Comparison of ENCODE assay signal across 9 mouse cellular contexts in the genomic region with DNA sequence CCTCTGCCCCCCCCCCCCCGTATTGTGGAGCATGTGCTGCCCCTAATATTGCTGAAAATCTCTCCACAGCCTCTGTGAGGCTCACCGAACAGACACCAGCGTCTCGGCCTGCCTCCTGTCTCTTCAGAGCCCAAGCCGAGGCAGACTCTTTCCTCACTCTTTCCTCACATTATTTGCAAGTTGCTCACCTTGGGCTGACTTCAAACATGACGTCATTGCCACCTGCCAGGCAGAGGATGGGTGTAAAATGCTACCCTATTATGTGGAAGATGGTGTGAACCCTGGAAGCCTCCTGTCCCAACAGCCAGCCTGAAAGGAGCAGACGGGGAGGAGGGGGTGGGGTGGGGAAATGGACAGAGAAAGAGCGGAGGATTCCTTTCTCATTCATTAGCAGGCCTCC.
DNase-seq lines count a peak whose midpoint lies in the region; ATAC-seq and TF ChIP-seq lines count a peak whose summit lies in the region.
"Had no signal": no experiment of that assay in that cellular context is flagged by ENCODE, and none has a peak within 500 bp of the region (broad histone marks: within the 10 kb centered on the region; RNA-seq: fewer than 3 reads in every experiment).

No protein-coding gene starts in this region.

- ATAC-seq in kidney, embryonic 14.5 days (ENCODE audit: low FRiP score, low TSS enrichment): peak; percentile 85
- ATAC-seq in hindbrain, embryonic 16.5 days: peak; percentile 87
- ATAC-seq in midbrain, embryonic 14.5 days (ENCODE audit: low FRiP score, low TSS enrichment): peak; percentile 81
- no peak for ATAC-seq in megakaryocyte progenitor cell, adult 5-6 weeks (replicated peaks; ENCODE audit: poor library complexity)
- ATAC-seq: Patski had no signal

- H3K9me3 ChIP-seq in kidney, embryonic 14.5 days (ENCODE audit: control insufficient read depth, low read length): no peaks in the 10 kb centered on the region
- no peaks in the 10 kb centered on the region for H3K9me3 ChIP-seq in hindbrain, embryonic 16.5 days (ENCODE audit: control insufficient read depth, low read length)
- H3K9me3 ChIP-seq in midbrain, embryonic 14.5 days (ENCODE audit: control insufficient read depth, low read length): no peaks in the 10 kb centered on the region

- H3K4me2 ChIP-seq in kidney, embryonic 14.5 days (replicated peaks; ENCODE audit: low read depth, low read length): peak overlapping the region; percentile 45
- H3K4me2 ChIP-seq in hindbrain, embryonic 16.5 days (ENCODE audit: low read length): peak overlapping the region; percentile 58
- peak overlapping the region; percentile 59 for H3K4me2 ChIP-seq in midbrain, embryonic 14.5 days (ENCODE audit: low read length)

- TF ChIP-seq POLR2A in cortical plate, adult 2 months (IDR thresholded peaks at IDR 0.05; ENCODE audit: extremely low read depth, insufficient read depth, low read length): no peak

- peak overlapping the region; percentile 20; the same call in 1 of the 2 replicates for H3K4me3 ChIP-seq in kidney, embryonic 14.5 days (ENCODE audit: low read length)
- H3K4me3 ChIP-seq in cortical plate, adult 2 months (ENCODE audit: insufficient read depth, low read length): peak overlapping the region; percentile 8; the same call in 1 of the 2 replicates
- peak overlapping the region; percentile 31 for H3K4me3 ChIP-seq in hindbrain, embryonic 16.5 days (ENCODE audit: low read length)
- H3K4me3 ChIP-seq in midbrain, embryonic 14.5 days (replicated peaks; ENCODE audit: low read depth, low read length): peak overlapping the region; percentile 24

- WGBS in kidney, embryonic 14.5 days: 5% methylated on average over 8 of the region's 8 CpGs
- 2% methylated on average over 7 of the region's 8 CpGs for WGBS in hindbrain, embryonic 16.5 days
- WGBS in midbrain, embryonic 14.5 days: under 1% methylated on average over 8 of the region's 8 CpGs

- DNase-seq in kidney, adult 18-20 months: no peak
- peak; percentile 78 for DNase-seq in midbrain, embryonic 14.5 days
- DNase-seq in adrenal gland, adult 8-10 months: no peak
- DNase-seq in urinary bladder, adult 18-20 months (ENCODE audit: low spot score in 2 of 2): no peak

- TF ChIP-seq CTCF in cortical plate, adult 2 months (IDR thresholded peaks at IDR 0.05; ENCODE audit: extremely low read depth, insufficient read depth, low read length): no peak

- H3K27me3 ChIP-seq in kidney, embryonic 14.5 days (ENCODE audit: control insufficient read depth, insufficient read depth, low read length): no peaks in the 10 kb centered on the region
- H3K27me3 ChIP-seq in hindbrain, embryonic 16.5 days (replicated peaks; ENCODE audit: control insufficient read depth, insufficient read depth, low read length): no peaks in the 10 kb centered on the region
- H3K27me3 ChIP-seq in midbrain, embryonic 14.5 days (ENCODE audit: control insufficient read depth, insufficient read depth, low read length): no peaks in the 10 kb centered on the region
- H3K27me3 ChIP-seq: Patski had no signal

- H3K4me1 ChIP-seq in kidney, embryonic 14.5 days (ENCODE audit: control insufficient read depth, insufficient read depth, low read length): peaks cover 17% of the 10 kb centered on the region
- H3K4me1 ChIP-seq in cortical plate, adult 2 months (ENCODE audit: control insufficient read depth, insufficient read depth, low read length): no peaks in the 10 kb centered on the region
- peaks cover 14% of the 10 kb centered on the region for H3K4me1 ChIP-seq in hindbrain, embryonic 16.5 days (ENCODE audit: control insufficient read depth, insufficient read depth, low read depth, low read length)
- peaks cover 42% of the 10 kb centered on the region for H3K4me1 ChIP-seq in midbrain, embryonic 14.5 days (ENCODE audit: control insufficient read depth, insufficient read depth, low read length)

- peak overlapping the region; percentile 25; the same call in 1 of the 2 replicates for H3K9ac ChIP-seq in kidney, embryonic 14.5 days (ENCODE audit: low read depth, low read length)
- peak overlapping the region; percentile 56 for H3K9ac ChIP-seq in hindbrain, embryonic 16.5 days (ENCODE audit: low read depth, low read length)
- H3K9ac ChIP-seq in midbrain, embryonic 14.5 days (replicated peaks; ENCODE audit: low read length): peak overlapping the region; percentile 60

- H3K27ac ChIP-seq in kidney, embryonic 14.5 days (ENCODE audit: low read depth, low read length): no peak overlapping the region
- no peak overlapping the region for H3K27ac ChIP-seq in cortical plate, adult 2 months (ENCODE audit: insufficient read depth, low read length)
- H3K27ac ChIP-seq in hindbrain, embryonic 16.5 days (ENCODE audit: low read depth, low read length): peak overlapping the region; percentile 76
- peak overlapping the region; percentile 98 for H3K27ac ChIP-seq in midbrain, embryonic 14.5 days (replicated peaks; ENCODE audit: low read depth, low read length)

- H3K36me3 ChIP-seq in kidney, embryonic 14.5 days (ENCODE audit: control insufficient read depth, insufficient read depth, low read length): no peaks in the 10 kb centered on the region
- no peaks in the 10 kb centered on the region for H3K36me3 ChIP-seq in hindbrain, embryonic 16.5 days (ENCODE audit: control insufficient read depth, insufficient read depth, low read length)
- H3K36me3 ChIP-seq in midbrain, embryonic 14.5 days (ENCODE audit: control insufficient read depth, insufficient read depth, low read length): no peaks in the 10 kb centered on the region

Comparison
In these comparisons a context has a peak if more than half of its experiments do, and no peak if none do; other contexts are left out.
1. H3K27ac ChIP-seq: peak in hindbrain, embryonic 16.5 days (single experiment) and midbrain, embryonic 14.5 days (single experiment); none in kidney, embryonic 14.5 days (single experiment) and cortical plate, adult 2 months (single experiment).
2. Peak in every context shown above with its lines, with median percentiles within 50 percentile points of each other: H3K4me2 ChIP-seq, H3K4me3 ChIP-seq and H3K9ac ChIP-seq.